Mouse (Mus musculus) left cerebral cortex, adult 18-20 months (tissue): ENCODE measurements around the gene Adrb1. TPM values are rescaled to one million over a fixed set of nuclear protein-coding genes. Genes with fewer than 3 reads are reported as not detected.
A peak's percentile ranks its signal among the peaks of the same experiment; 100 is the strongest.

Experiments used
- DNase-seq, 2 experiments: peaks; one replicate each; pipeline ENCODE4 v3.0.0; 2021 to 2022; ENCODE audit warnings: low spot score in 2 of 2, mixed read lengths in 1 of 2
- total RNA-seq, 2 experiments: library from RNA; stranded (reverse); gene quantifications; 2 replicates each; pipeline ENCODE4 v1.2.3; 2021

The Adrb1 gene
- total RNA-seq, 2 experiments from 2014 or later: 50.2 to 50.7 TPM

DNA sequence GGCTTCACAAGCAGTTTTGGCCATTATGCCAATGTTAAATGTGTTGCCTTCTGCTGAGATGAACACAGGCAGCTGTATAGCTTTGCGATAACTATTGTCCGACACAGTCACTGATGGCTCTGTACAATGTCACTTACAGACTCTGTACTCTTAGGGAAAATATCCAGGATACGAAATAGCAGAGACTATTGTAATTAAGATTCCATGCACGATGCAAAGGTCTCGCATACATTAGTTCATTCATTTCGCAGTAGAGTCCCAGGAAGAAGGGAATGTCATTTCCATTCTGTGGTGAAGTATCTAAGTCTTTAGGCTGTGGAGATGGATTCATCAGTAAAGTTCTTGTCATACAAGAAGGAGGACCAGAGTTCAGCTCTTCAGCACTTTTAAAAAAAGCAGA lies 20.0 kb upstream of the Adrb1 start:
- no peak for DNase-seq

DNA sequence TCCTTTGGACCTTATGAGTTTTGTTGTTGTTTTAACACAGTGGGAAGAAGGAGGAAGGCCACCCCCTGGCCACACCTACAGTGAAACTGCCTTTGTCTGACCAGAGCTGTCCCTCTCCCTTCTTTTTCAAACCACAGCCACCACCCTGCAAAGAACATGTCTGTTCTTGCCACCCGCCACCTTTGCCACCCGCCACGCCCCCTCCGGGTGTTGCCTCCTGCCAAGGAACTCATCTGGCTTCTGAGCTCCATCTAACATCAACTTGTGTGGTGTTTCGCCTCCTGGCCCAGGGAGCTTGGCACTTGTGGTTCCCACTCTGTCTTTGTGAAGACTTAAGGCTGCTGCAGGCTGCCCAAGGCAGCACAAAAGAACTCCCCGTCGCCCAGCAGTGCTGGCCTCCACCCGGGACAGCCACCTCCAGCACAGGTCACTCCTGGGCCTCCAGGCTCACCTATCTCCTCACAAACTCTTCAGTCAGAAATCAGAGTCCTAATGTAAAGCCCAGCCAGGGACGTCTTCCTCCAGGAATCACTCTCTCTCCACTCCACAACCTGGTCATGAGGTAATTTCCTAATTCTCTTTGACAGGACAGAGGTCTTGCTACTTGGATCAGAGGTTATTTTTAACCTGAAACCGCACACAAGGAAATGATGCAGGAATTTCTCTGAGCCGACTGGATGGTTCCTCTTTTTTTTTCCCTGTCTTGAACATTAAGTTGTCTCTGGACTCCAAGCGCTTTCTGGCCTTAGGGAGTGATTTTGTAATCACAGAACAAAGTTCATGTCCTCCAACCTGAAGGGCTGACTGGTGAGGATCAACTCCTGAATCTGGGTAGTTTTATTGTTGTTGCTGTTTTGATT lies 18.5 kb upstream of the Adrb1 start:
- no peak for DNase-seq

DNA sequence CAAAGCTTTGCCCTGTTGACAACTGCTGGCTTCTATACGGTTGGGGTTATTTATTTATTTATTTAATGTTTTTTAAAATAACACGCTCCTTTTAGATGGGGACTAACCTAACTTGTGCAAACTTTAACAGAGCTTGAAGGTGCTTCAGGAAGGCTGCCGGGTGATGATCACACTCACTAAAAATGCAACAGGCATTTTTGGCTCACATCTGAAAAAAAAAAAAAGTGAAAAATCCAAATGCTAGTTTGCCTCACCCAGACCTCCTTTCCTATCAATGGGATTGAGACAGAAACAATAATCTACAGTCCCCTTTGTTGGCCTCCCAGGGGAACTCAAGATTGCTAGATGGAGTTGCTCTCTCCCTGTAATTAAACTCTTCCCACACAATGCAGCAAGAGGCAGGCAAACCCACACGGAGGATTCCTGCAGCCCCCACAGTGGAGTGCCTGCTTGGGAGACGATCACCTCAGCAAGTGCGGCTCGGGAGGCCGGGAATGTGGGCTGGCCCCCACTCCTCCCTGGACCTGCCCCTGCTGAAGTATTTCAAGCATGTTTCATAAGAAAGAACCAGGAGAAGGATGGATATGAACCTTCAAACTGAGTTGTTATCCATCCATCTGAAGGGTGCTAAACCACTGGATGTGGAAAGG lies 16.8 kb upstream of the Adrb1 start:
- no peak for DNase-seq

DNA sequence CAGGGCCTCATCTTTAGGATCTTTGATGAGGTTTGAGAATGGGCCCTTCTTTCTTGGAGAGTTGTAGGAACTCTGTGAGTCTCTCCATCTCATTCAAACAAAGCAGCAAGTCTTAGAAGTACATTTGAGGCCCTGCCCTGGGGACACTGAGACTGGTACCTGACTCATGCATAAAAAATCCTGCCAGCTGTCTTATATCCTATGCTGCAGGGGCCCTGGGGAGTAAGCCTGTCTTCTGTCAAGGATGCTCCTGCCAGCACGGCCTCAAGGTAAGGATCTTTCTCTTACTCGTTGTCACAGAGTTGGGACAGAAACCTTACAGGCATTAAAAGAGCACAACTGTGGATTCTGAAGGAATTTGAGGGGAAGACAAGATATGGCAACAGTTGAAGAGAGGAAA lies 13.2 kb upstream of the Adrb1 start:
- no peak for DNase-seq

DNA sequence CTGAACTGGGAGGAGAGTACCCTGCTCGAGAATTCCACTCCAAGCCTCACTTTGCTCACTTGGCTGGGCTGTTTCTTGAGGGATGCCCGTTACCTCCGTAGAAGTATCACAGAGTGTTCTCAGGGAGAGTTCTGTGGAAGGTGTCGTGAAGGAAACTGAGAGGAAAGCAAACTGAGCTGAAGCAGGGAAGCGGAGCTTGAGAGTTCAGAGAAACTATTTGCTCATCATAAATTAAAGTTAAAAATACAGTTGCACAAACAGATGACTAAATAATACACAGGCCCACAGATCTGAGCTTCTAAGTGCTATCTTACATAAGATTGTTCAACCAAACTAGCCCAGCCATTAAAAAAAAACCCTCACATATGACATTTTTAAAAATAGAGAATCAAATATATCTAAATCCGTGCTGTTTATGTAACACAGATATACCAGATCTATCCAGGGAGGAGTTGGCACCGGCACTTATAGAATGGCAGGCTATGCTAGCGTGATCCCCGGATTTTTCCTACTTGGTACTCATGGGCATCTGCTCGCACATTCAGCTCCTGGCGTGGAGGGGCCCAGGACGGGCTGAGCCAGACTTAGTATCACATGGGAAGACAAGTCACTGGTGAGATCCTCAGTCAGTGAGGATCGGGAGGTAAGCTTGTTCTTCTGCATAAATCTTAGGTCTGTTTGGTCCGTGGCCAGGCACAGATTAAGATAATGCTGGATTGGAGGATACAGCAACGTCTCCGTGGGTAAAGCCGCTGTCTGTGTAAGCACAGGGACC lies 11.7 kb upstream of the Adrb1 start:
- DNase-seq: peak; percentile 70 to 78

DNA sequence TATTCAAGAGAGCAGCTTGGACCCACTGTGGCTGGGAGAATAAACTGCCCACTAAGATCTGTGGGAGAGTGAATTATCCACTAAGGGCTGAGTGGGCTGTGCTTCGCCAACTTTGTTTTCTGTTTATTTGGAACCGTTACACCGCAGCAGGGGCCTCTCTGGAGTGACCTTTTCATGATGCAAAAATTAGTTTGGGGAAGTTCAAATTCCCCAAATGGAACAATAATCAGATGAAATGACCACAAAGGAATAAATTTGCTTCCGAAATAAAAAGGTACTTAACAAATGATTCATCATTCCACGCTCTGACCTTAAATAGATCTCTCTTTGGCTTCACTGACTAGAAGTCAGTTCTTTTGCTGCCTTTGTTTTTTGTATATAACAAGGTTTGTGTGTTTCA lies 8.4 kb upstream of the Adrb1 start:
- DNase-seq: no peak

DNA sequence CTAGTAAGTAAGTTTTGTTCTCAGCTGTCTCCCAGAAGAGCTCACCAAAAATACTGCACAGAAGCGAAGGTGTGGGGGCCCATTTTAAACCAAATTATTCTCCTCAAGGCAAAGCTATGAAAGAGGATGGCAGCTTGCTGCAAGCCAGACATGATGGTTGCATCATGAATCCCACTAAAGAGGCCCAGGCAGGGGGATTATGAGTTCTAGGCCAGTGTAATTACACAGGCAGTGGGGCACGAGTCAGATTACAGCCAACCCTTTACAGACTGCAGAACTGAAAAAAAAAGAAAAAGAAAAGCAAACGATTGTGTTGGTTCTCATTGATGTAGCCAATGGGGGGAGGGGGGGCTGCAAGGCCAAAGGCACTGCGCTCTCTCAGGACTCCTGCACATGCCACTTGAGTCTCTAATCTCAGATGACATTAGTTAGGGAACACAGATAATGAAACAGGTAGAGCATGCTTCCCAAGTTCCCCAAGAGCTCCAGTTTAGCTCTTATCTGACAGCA lies 7.3 kb upstream of the Adrb1 start:
- DNase-seq: no peak

DNA sequence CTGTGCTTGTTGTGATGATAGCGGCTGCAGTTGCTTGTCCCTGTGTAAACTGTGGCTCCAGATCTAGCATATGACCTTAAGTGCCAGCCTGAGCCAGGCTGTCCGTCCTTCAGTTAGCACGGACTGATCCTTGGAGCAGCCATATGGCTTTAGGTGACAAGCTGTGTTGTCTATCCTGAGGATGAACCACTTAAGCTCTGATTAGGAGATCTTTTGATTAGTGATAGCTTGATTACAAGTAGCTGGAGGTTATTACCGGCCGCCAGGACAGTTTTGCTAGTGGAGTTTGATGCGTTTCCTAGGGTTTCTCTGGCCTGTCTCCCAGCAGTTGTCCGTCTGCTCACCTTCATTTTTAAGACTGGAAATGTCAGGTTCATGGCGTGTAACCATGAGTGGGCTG lies 4.0 kb upstream of the Adrb1 start:
- no peak for DNase-seq

DNA sequence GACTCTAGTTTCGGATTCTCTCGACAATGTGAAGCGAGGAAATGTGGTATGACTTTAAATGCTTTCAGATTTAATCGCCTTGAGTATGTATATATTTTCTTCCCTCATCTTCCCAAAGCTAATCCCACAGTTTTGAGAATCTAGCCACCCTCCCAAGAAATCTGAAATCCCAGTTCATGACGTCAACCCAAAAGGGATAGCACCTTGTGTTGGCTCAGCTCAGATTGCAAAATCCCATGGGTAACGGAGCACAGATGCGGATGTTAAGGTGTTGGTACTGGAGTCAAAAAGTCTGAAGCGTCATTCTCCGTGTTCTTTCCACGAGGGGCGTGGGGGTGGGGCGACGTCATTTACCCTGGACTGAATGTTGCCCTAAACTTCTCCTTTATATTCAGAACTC lies 1.1 kb upstream of the Adrb1 start:
- no peak for DNase-seq

DNA sequence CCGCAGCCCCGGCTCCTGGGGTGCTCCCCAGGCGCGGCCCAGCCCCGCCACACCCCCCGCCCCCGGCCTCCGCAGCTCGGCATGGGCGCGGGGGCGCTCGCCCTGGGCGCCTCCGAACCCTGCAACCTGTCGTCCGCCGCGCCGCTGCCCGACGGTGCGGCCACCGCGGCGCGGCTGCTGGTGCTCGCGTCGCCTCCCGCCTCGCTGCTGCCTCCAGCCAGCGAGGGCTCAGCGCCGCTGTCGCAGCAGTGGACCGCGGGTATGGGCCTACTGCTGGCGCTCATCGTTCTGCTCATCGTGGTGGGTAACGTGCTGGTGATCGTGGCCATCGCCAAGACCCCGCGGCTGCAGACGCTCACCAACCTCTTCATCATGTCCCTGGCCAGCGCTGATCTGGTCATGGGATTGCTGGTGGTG lies 300 bp downstream of the Adrb1 start:
- peak in 1 of 2 experiments; percentile 58 for DNase-seq

DNA sequence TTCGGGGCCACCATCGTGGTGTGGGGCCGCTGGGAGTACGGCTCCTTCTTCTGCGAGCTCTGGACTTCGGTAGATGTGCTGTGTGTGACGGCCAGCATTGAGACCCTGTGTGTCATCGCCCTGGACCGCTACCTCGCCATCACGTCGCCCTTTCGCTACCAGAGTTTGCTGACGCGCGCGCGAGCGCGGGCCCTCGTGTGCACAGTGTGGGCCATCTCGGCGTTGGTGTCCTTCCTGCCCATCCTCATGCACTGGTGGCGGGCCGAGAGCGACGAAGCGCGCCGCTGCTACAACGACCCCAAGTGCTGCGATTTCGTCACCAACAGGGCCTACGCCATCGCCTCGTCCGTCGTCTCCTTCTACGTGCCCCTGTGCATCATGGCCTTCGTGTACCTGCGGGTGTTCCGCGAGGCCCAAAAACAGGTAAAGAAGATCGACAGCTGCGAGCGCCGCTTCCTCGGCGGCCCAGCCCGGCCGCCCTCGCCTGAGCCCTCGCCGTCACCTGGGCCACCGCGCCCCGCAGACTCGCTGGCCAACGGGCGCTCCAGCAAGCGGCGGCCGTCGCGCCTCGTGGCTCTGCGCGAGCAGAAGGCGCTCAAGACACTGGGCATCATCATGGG lies 822 bp downstream of the Adrb1 start:
- peak; percentile 48 to 67 for DNase-seq

DNA sequence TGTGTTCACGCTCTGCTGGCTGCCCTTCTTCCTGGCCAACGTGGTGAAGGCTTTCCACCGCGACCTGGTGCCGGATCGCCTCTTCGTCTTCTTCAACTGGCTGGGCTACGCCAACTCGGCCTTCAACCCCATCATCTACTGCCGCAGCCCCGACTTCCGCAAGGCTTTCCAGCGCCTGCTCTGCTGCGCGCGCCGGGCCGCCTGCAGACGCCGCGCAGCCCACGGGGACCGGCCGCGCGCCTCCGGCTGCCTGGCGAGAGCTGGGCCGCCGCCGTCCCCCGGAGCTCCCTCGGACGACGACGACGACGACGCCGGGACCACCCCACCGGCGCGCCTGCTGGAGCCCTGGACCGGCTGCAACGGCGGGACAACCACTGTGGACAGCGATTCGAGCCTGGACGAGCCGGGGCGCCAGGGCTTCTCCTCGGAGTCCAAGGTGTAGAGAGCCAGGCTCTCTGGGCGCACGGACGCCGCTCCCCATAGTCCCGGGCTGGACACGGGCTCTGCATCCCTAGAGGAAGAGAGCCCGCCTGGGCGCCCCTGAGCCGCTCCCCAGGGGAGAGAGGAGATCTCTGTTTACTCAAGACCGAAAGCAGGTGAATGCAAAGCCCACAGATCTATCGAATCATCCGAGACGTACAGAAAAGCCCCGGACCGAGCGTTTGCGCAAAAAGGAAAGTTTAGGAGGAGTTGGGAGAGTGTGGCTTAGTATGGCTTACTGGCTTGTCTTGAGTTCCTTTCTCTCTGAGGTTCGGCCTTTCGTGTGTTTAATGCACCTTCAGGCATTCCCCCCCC lies 1.5 kb downstream of the Adrb1 start:
- DNase-seq: no peak

DNA sequence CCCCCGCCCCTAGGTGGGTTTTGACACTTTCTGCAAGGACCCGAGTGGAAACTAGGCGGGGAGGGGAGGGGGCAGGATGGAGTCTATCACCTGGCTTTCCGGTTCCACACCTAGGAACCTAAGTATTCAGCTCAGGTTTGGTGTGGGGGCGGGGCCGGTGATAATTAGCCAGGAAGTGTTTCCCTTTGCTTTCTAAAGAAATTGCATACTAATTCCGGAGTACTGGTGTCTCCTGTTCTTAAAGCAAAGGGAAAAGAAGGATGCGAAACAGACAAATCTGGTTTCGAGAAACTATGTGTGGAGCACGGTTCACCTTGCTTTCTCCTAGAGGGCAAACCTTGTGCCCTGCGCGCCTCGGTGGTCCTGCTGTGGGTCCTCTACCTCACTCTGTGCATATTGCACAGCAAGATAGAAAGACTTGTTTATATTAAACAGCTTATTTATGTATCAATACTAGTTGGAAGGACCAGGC lies 2.2 kb downstream of the Adrb1 start:
- DNase-seq: no peak

DNA sequence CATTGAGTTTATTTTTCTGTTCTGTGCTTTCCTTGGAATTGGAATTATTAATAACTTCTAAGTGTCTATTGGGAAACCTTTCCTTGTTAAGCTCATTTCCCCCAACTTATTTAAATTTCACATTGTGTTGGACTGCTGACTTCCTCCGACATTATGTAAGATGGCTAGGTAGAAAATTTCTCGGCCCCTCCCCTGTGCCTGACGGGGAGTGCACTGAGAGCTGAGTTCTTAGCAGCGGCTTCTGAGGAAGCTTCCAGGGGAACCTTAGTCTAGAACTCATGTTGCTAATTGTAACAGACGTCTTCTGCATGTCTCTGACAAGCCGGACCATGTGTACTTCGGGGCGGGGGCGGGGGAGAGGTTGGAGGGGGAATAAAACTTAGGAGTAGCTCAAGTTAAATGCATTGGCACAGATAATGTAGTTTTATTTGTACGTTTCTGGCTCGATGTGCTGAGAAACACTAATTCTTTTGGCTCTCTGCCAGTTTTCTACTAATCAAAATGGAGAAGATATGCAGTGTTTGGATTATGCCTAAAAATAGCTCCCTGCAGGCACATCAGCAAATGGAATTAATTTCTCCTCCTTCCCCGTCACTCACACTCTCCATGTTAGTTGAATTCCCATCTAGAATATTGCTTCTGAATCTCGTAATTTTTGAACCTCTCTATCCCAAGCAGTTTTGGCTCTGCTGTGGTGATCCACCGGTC lies 5.3 kb downstream of the Adrb1 start:
- DNase-seq: no peak

DNA sequence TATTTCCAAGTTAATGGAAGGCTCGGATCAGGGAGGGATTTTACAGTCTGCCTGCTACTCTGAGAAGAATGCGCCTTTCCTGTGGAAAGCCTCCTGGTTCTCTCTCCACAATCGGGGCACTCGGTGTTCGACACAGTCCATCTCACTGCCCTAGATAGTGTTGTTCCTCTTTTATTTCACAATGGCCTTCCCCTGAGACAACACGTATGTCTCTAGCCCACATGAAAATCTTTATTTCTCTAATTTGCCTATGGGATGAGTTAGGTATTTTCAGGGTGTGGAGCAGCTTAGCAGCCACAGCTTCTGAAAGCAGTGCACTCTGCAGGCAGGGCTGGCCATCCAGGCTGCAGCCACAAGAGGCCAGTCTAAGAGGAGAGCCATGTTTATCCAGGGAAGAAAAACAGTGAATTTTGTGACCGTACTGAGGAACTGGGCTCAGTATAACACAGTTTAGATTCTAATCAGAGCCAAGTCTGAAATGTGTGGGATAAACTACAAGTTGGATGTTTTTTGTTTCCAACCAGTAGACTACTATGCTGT lies 12.1 kb downstream of the Adrb1 start:
- no peak for DNase-seq

DNA sequence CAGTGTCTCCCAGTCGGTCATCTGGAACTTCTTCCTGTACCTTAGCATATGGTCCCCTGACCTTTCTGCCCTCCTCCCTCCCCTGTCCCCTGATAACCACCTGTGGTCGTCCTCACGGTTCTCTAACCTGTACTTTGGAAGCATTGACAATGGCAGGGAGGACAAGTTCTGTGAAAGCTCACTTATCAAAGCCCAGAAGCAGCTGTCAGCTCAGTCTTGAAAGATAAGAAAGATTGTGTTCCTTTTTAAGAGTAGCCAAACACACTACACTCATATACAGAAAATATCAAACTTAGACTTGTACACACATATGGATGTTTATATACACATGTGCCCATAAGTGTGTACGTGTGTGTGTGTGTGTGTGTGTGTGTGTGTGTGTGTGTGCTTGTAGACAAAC lies 13.7 kb downstream of the Adrb1 start:
- no peak for DNase-seq

DNA sequence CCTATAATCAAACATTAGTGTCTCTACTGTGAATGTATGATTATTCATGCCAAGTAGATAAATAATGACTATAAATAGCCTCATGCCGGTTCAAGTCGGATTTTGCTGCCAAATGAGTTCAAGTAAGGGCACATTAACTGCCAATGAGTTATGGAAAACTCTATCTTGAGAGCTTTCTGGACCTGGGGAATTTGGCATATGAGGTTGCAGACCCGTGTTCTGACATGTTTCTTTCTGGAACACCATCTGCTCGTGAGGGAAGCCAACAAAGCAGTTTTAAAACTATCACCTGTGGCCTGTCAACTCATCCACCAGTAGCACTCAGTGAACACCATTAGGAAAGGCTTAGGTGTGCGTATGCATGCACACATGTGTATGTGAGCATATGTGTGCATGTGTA lies 14.3 kb downstream of the Adrb1 start:
- no peak for DNase-seq

DNA sequence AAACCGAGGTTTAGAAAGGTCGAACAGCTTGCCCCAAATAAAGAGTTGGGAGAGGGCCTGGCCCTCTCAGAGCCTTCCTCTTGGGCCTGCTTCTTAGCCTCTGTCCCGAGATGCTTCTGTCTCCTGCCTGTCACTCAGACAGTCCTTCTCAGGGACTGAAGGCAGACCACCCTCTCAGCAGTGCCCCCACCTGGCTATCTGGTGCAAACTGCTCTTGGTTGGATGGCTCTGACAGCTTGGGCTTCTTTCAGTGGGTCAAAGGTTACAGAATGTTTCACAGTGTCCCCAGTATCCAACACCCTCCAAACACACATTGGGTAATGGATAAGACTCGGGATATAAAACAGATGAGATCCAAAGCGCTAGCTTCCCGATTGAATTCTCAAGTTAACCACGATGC lies 23.1 kb downstream of the Adrb1 start:
- no peak for DNase-seq

DNA sequence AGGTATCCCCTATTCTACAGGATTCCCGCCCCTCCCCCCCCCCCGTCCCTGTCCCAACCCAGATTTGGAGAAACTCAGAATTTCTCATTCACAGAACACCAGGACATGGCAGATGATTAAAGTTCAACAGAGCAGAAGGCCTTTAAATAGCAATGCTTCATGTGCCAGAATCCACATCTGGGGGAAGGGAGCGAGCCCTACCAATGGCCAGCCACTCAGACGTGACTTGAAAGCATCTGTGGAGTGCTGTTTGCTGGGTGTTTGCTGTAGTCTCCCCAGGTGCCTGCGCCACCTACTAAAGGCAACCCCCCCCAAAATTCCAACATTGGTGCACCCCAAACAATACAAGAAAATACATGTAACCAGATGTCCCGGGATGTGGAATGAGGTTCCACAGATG lies 23.5 kb downstream of the Adrb1 start:
- no peak for DNase-seq

DNA sequence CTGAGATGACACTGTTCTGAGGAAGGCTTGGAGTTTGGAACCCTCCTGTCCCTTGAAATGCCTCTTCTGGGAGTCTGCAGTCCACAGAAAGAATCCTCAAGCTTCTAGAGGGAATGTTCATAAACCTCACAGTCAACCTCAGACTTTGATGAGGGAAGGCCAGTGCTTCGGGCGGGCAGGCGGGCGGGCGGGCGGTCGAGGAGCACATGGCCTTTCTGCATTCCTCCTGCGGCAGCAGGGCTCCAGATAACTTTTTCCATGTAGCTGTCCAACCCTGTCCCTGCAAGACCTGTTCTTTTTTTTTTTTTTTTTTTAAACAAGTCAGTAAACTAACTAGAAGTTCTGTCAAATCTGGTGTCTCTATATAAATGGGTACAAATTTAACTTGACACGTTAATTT lies 24.6 kb downstream of the Adrb1 start:
- no peak for DNase-seq
